Mouse (Mus musculus) lung, postnatal 0 days (tissue): ENCODE measurements around the gene Rita1.

ENCODE experiments used
- CTCF ChIP-seq: IDR thresholded peaks from 2 replicates; pipeline ENCODE4 v1.5.1; 2016; ENCODE audit warnings: antibody characterized with exemption, mild to moderate bottlenecking
- EP300 ChIP-seq: IDR thresholded peaks from 2 replicates; pipeline ENCODE4 v1.6.1; 2016; ENCODE audit warnings: antibody characterized with exemption, mild to moderate bottlenecking, control low read depth

DNA sequence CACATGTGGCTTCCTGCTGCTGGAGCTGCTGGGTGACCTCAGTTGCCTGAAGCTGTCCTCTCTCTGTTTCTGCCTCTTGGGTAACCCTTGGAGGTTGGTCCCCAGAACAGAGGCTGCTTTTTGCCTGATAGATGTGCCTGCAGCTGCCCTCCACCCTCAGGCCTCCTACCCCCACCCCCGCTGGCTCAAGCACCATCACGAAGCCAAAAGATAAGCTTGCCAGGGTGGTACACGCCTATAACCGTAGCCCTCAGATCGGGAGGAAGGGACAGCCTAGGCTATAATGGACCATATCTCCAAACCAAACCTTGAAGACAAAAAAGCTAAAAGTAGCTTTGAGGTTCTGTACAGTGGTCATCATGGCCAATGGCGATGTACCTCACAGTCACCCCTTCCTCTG is 12.8 kb downstream of the Rita1 start:
- TF ChIP-seq CTCF (no peak), EP300 (no peak)
